Mouse (Mus musculus): ENCODE measurements around the gene 4930522H14Rik. TPM values are rescaled to one million over a fixed set of nuclear protein-coding genes. Genes with fewer than 3 reads are reported as not detected.

4930522H14Rik gene
- total RNA-seq (2021) = not detected

GRCm38 (mm10) chr4:109531111-109531510, at the start of gene 4930522H14Rik:
Gene 4930522H14Rik, minus strand, starts transcription at chr4:109531297.
- no peak for DNase-seq (ENCODE audit: low spot score in 2 of 2)
- intact Hi-C loops (cut with DNase I) = no loop called here

DNA sequence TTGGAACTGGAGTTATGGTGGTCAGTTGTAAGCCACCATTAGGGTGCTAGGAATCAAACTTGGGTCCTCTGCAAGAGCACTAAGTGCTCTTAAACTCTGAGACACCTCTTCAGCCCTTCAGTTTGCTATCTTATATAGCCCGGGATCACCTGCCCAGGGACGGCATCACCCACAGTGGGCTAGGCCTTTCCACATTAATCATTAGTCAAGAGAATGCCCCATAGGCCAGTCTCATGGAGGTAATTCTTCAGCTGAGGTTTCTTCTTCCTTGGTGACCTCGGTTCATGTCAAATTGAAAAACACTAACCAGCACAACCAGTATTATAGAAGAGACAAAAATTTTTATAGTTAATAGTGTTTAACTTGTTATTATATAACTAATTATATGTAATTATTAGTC, 47.3 kb upstream of the 4930522H14Rik start:
- intact Hi-C loops (cut with DNase I) = no loop called here
- no peak for DNase-seq (ENCODE audit: low spot score in 2 of 2)

- intact Hi-C loops (cut with DNase I) = no loop called here
- DNase-seq (ENCODE audit: low spot score in 2 of 2) = no peak
Observed at GRCm38 (mm10) chr4:109576933-109577332, 45.8 kb upstream of the 4930522H14Rik start.

- DNase-seq (ENCODE audit: low spot score in 2 of 2) = no peak
- intact Hi-C loops (cut with DNase I) = no loop called here
Observed at GRCm38 (mm10) chr4:109574845-109575244, 43.7 kb upstream of the 4930522H14Rik start.

DNA sequence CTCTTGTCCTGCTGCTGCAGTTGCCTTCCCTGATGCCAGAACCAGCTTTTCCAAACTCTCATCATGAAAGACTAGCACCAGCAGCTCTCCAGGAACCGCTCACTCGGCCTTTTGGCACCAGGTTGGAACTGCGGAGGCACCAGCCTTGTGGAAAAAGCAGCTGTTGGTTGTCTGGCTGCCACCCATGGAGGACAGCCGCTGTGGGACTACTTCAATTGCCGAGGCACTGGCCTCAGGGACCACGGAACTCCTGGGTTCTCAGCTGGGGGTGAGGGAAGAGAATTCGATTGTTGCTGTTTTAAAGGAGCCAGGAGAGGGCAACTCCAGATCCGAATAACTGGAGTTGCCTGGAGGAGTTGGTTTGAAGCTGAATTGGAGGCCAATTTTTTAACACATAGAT, 43.2 kb upstream of the 4930522H14Rik start:
- no peak for DNase-seq (ENCODE audit: low spot score in 2 of 2)
- intact Hi-C loops (cut with DNase I) = no loop called here

DNA sequence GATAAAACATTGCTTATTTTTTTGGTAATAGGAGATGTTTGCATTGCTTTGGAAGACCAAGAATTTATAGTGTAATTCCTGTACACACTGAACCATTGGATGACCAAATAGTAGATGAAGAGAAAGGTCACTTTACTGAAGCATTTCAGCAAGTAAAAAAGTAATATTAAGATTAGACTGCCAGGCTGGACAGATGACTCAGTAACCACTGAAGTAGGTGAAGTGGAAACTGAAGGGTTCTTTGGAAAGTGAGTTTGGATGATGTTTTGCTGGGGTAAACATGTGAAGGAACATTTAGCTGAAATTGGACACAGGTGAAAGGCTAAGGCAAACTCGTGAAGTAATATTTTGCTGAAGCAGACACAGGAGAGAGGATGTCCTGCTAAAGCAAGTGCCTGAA, 41.5 kb upstream of the 4930522H14Rik start:
- DNase-seq (ENCODE audit: low spot score in 2 of 2) = no peak
- intact Hi-C loops (cut with DNase I) = no loop called here

- intact Hi-C loops (cut with DNase I) = no loop called here
Observed at GRCm38 (mm10) chr4:109569421-109569820, 38.3 kb upstream of the 4930522H14Rik start.

DNA sequence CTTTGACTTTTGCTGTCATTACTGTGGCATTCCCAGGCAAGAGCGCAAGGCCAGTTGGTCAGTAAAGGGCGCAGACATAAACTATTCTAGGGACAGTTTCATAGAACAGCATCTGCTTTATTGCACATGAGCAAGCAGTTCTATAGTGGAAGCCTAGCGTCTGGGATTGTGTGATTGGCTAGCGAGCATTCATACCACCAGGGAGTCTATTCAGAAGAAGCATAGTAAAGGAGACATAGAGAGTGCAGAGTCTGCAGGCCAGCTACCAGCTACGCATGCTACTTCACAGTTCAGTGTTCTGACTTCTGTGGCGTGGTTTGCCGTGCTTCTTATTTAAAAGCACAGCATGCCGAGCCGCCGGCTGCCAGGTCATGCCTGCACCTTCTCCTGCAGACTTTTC, 37.9 kb upstream of the 4930522H14Rik start:
- intact Hi-C loops (cut with DNase I) = no loop called here
- no peak for DNase-seq (ENCODE audit: low spot score in 2 of 2)

More at GRCm38 (mm10) chr4:109569421-109569820, 38.3 kb upstream of the 4930522H14Rik start:
- DNase-seq (ENCODE audit: low spot score in 2 of 2) = no peak

GRCm38 (mm10) chr4:109564711-109565110, 33.6 kb upstream of the 4930522H14Rik start:
- no peak for DNase-seq (ENCODE audit: low spot score in 2 of 2)
- intact Hi-C loops (cut with DNase I) = no loop called here

GRCm38 (mm10) chr4:109550338-109551150, 19.4 kb upstream of the 4930522H14Rik start:
- intact Hi-C loops (cut with DNase I) = no loop called here
- no peak for DNase-seq (ENCODE audit: low spot score in 2 of 2)

GRCm38 (mm10) chr4:109547306-109547705, 16.2 kb upstream of the 4930522H14Rik start:
- intact Hi-C loops (cut with DNase I) = no loop called here
- DNase-seq (ENCODE audit: low spot score in 2 of 2) = no peak

DNA sequence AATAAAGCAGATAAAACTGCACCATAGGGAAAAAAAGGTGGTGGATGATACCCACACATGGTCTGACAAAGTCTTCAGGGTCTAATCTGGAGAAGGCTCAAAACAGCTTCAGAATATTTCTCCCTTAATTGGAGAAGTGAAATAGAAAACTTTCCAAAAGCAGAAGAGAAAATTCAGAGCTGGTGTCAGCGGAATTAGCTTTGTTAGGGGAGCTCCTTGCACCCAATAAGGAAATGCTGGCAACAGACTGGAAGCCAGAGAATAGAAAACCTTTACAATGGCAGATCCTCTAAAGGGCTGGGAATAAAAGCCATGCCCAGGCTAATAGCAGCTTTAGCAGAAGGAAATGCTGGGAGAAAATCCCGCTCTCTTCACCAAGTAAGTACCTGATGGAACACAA, 15.4 kb upstream of the 4930522H14Rik start:
- intact Hi-C loops (cut with DNase I) = no loop called here
- no peak for DNase-seq (ENCODE audit: low spot score in 2 of 2)

- intact Hi-C loops (cut with DNase I) = no loop called here
- DNase-seq (ENCODE audit: low spot score in 2 of 2) = no peak
Observed at GRCm38 (mm10) chr4:109530245-109530816, 766 bp downstream of the 4930522H14Rik start.

DNA sequence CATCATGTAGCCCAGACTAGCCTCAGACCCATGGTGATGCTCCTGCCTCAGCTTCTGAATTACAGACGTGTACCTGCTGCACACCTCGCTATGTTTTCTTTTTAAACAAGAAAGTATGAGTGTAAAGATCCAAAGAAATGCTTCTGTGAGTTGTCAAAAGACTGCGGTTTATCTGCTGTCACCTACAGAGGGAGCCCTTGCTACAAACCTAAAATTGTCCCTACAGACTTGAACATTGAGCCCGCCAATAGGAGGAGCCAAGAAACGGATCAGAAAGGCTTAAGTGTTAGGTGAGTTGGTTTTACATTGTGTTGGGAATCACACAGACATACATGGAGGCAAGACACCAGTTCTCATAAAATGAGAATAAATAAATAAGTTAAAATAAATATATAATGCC, 26.2 kb downstream of the 4930522H14Rik start:
- DNase-seq (ENCODE audit: low spot score in 2 of 2) = peak; percentile 5 to 27
- intact Hi-C loops (cut with DNase I) = loop anchor here (10.0 kb wide), 2 partner anchors 200 to 520 kb away; no protein-coding TSS in a partner anchor

DNA sequence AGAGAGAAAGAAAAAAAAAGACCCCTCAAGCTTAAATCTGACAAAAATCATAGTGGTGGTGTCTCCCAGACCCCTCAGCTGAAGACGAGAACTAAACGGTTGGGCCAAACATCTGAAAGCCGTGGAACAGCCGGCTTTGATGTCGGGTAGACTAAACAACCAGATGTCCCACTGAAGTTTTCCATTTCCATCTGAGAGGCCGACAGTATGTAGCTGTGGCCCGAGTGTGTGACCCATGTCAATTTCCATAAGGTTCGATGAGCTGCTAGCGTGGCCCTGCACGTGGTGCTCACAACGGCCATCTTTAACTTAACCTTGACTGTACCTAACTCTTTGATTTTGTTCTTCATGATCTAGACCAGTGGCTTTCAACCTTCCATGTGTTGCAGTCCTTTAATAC, 32.6 kb downstream of the 4930522H14Rik start:
- intact Hi-C loops (cut with DNase I) = no loop called here
- DNase-seq (ENCODE audit: low spot score in 2 of 2) = no peak

DNA sequence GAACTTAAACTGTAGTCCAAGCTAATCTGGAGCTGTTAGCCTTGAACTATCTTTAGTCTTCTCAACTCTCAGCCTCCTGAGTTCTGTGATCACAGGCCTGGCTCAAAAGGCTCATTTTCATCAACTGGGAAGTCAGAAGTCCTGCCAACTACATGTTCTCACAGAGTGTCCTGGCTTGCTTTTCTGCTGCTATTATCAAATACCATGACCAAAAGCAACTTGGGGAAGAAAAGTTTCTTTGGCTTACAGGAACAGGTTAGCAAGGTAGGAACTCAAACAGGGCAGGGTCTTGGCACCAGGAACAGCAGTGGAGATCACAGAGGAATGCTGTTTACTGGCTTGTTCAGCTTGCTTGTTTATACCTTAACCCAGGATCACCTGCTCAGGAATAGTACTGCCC, 37.5 kb downstream of the 4930522H14Rik start:
- intact Hi-C loops (cut with DNase I) = no loop called here
- no peak for DNase-seq (ENCODE audit: low spot score in 2 of 2)

DNA sequence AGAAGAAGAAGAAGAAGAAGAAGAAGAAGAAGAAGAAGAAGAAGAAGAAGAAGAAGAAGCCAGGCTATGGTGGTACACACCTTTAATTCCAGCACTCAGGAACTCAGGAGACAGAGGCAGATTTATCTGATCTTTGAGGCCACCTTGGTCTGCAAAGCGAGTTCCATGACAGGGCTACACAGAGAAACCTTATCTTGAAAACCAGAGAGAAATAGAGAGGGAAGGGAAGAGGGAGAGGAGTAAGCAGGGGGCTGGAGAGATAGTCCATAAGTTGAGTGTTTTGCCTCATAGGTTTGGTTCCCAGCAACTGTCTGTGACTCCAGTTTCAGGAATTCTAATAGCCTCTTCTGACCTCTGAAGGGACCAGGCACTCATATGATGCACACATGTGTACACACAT, 42.3 kb downstream of the 4930522H14Rik start:
- intact Hi-C loops (cut with DNase I) = no loop called here
- DNase-seq (ENCODE audit: low spot score in 2 of 2) = no peak

- DNase-seq (ENCODE audit: low spot score in 2 of 2) = no peak
- intact Hi-C loops (cut with DNase I) = no loop called here
Observed at GRCm38 (mm10) chr4:109484621-109485020, 46.5 kb downstream of the 4930522H14Rik start, which contains the start of gene Rnf11. Gene Rnf11, minus strand, starts transcription at chr4:109484728.

- intact Hi-C loops (cut with DNase I) = no loop called here
- no peak for DNase-seq (ENCODE audit: low spot score in 2 of 2)
Observed at GRCm38 (mm10) chr4:109482701-109483100, 48.4 kb downstream of the 4930522H14Rik start.

DNA sequence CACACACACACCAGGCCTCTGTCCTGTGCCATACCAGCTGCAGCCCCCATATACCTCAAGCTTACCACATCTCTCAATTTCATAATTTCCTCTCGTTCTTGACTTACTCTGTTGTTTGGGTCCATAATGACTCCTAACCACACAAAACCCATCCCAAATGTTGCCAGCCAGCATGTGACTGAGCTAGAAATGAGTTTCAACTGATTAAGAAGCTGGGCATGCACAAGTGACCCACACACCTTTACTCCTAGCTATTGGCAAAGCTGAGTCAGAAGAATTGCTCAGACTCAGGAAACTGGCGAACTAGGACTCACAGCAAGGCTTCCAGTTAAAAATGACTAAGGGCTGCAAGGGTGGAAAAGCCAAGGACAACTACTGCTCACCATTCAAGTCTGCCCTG, 49.7 kb downstream of the 4930522H14Rik start:
- intact Hi-C loops (cut with DNase I) = no loop called here
- no peak for DNase-seq (ENCODE audit: low spot score in 2 of 2)

DNA sequence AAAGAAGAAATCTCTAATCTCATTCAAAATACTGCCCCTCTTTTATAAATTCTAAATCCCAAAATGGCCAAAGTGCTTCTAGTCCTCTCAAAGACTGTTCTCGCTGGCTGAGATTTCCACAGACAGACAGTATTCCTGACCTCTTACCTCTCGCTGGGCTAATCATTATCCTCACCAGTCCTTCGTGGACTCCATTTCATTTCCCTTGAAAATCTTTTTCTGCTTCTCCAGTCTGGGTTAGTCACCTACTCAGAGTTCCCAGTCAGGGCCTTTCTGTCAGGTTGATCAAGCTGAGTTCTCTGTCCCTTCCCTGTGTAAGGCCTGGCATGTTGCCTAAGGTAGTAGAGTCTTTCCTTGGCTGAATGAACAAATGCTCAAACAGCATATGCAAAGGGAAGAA, 53.6 kb downstream of the 4930522H14Rik start:
- no peak for DNase-seq (ENCODE audit: low spot score in 2 of 2)
- intact Hi-C loops (cut with DNase I) = loop anchor here (5.0 kb wide), 1 partner anchor 200 kb away; the partner anchor contains the start of gene Faf1
